Mouse (Mus musculus) ES-Bruce4 (cell line): ENCODE data around the gene Ugt1a10.

ENCODE experiments used
- CTCF ChIP-seq: IDR thresholded peaks from one replicate; pipeline ENCODE4 v1.8.1; 2011; ENCODE audit warnings: low read depth, low read length
- POLR2A ChIP-seq: IDR thresholded peaks from one replicate; pipeline ENCODE4 v1.8.1; 2011; ENCODE audit warnings: low read length; ENCODE audit not compliant: insufficient read depth

GRCm38 (mm10) chr1:88245881-88246280, 190.7 kb downstream of the Ugt1a10 start:
- no peak for TF ChIP-seq CTCF
- TF ChIP-seq POLR2A = no peak
